Mouse (Mus musculus): ENCODE data around the gene Sema4b. TPM values are rescaled to one million over a fixed set of nuclear protein-coding genes. Genes with fewer than 3 reads are reported as not detected.

Sema4b gene
- total and polyA plus RNA-seq, 3 experiments: 10.9 to 17.3 TPM; not detected in 1

DNA sequence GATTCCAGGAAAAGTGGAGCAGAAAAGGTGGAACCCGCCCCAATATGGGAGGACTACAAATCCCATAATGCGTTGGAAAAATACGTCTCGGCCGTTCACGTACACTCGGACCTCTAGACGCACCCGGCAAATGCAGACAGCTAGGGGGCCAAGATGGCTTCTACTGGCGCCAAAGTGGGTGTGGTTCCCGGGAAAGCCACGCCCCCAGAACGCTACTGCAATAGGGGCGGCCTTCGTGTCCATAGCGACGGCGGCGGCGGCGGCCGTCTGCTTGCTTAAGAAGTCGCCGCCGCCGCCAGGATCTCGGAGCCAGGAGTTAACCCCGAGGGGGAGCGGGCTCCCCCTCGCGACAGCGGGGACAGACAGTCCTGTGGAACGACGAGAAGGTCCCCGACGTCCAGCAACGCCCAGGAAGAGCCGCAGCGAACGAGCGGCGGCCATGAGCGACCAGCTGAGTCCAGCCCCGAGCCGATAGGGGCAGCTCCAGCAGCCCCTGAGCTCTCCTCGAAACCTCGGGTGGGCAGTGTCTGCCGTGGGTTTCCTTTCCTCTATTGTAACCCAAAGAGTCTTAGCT, 59.6 kb downstream of the Sema4b start, which contains the start of gene Ttll13 (continued):
- no peak for TF ChIP-seq TAL1 (IDR thresholded peaks at IDR 0.05; ENCODE audit: low read length)
- no peak for TF ChIP-seq MAFK (IDR thresholded peaks at IDR 0.05; ENCODE audit: borderline replicate concordance, low read depth, low read length)
- TF ChIP-seq ZC3H11A (IDR thresholded peaks at IDR 0.05; ENCODE audit: low read depth, low read length): no peak
- peak; percentile 69 for TF ChIP-seq MYB (IDR thresholded peaks at IDR 0.05; ENCODE audit: low read depth, low read length)

DNA sequence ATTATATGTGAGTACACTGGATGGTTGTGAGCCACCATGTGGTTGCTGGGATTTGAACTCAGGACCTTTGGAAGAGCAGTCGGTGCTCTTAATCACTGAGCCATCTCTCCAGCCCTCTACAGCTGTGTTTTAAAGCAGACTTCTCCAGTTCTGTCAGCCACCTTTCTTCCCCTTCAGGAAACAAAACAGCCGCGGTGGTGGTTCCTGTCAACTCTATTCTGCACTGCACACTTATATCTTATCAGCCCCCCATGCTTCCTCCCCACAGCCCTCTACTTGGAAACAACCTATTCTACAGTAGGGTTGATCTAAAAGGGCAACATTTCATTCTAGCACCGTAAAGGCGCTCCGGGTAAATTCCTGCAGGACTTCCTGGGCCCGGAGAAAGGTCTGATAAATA, 60.2 kb downstream of the Sema4b start:
- Histone ChIP-seq H3K27ac (ENCODE audit: control insufficient read depth, low read depth, low read length) (no peak overlapping the region), H3K36me3 (ENCODE audit: control insufficient read depth in 1 of 2, insufficient read depth in 2 of 2, low read length in 2 of 2) (peaks cover 0 to 9% of the 10 kb centered on the region in 2 experiments; a peak in 2 of 4 replicates), H3K9me3 (replicated peaks; ENCODE audit: insufficient read depth, low read length) (no peaks in the 10 kb centered on the region), H3K9ac (ENCODE audit: control insufficient read depth, low read depth, low read length, poor library complexity, severe bottlenecking) (no peak overlapping the region), H3K4me3 (ENCODE audit: control insufficient read depth in 1 of 2, insufficient read depth in 1 of 2, low read depth in 2 of 2, low read length in 2 of 2) (peak overlapping the region in 1 of 2 experiments; percentile 77; a peak in 1 of 4 replicates), H3K79me2 (ENCODE audit: control insufficient read depth, insufficient read depth, low read length, poor library complexity) (no peaks in the 10 kb centered on the region; the same call in 1 of the 2 replicates), H3K27me3 (ENCODE audit: control insufficient read depth in 1 of 2, insufficient read depth in 2 of 2, low read length in 2 of 2) (no peaks in the 10 kb centered on the region), H3K4me1 (ENCODE audit: control insufficient read depth in 1 of 2, insufficient read depth in 2 of 2, low read length in 2 of 2) (peaks cover 4 to 7% of the 10 kb centered on the region in 2 experiments; a peak in 3 of 4 replicates)
- DNase-seq (ENCODE audit: low read depth, low spot score): peak; percentile 79
- TF ChIP-seq MXI1 (IDR thresholded peaks at IDR 0.05; ENCODE audit: low read depth, low read length) (peak; percentile 56; the same call in 1 of the 2 replicates), SIN3A (IDR thresholded peaks at IDR 0.05; ENCODE audit: low read length) (0 out of 2 replicates have a peak, but pooled peaks have one; percentile 36), POLR2AphosphoS5 (IDR thresholded peaks at IDR 0.05; ENCODE audit: borderline replicate concordance, low read depth, low read length) (no peak), MEF2A (IDR thresholded peaks at IDR 0.05; ENCODE audit: extremely low read depth, insufficient replicate concordance, low read depth, low read length, poor library complexity, severe bottlenecking) (no peak), E2F4 (IDR thresholded peaks at IDR 0.05; ENCODE audit: borderline replicate concordance, low read depth, low read length) (no peak), POLR2A (IDR thresholded peaks at IDR 0.05; ENCODE audit: control insufficient read depth in 1 of 2, insufficient read depth in 1 of 2, low read depth in 1 of 2, low read length in 2 of 2, poor library complexity in 1 of 2) (no peak), POLR2AphosphoS2 (IDR thresholded peaks at IDR 0.05; ENCODE audit: low read length) (no peak), USF2 (IDR thresholded peaks at IDR 0.05; ENCODE audit: borderline replicate concordance in 1 of 2, insufficient read depth in 1 of 2, low read depth in 1 of 2, low read length in 2 of 2) (no peak), ZMIZ1 (IDR thresholded peaks at IDR 0.05; ENCODE audit: low read depth, low read length) (no peak), MYC (IDR thresholded peaks at IDR 0.05; ENCODE audit: low read depth, low read length) (0 out of 2 replicates have a peak, but pooled peaks have one; percentile 3), SMC3 (IDR thresholded peaks at IDR 0.05; ENCODE audit: low read depth, low read length) (no peak), BHLHE40 (IDR thresholded peaks at IDR 0.05; ENCODE audit: borderline replicate concordance, low read depth, low read length) (peak; percentile 33; the same call in 1 of the 2 replicates), ELF1 (IDR thresholded peaks at IDR 0.05; ENCODE audit: low read depth, low read length) (no peak), ZNF384 (IDR thresholded peaks at IDR 0.05; ENCODE audit: low read depth, low read length) (no peak), ZC3H11A (IDR thresholded peaks at IDR 0.05; ENCODE audit: low read depth, low read length) (no peak), MAZ (IDR thresholded peaks at IDR 0.05; ENCODE audit: low read depth, low read length) (no peak), TAL1 (IDR thresholded peaks at IDR 0.05; ENCODE audit: low read length) (no peak), ETS1 (IDR thresholded peaks at IDR 0.05; ENCODE audit: low read depth, low read length) (peak; percentile 43; the same call in 1 of the 2 replicates), NRF1 (IDR thresholded peaks at IDR 0.05; ENCODE audit: insufficient read depth, low read depth, low read length, poor library complexity, severe bottlenecking) (no peak), EP300 (IDR thresholded peaks at IDR 0.05; ENCODE audit: low read depth in 1 of 2, low read length in 2 of 2) (peak; percentile 43 to 46; a peak in 2 of 4 replicates), GATA1 (IDR thresholded peaks at IDR 0.05; ENCODE audit: low read depth, low read length) (peak; percentile 74), CHD2 (IDR thresholded peaks at IDR 0.05; ENCODE audit: low read length) (no peak), TCF12 (IDR thresholded peaks at IDR 0.05; ENCODE audit: low read depth, low read length) (no peak), TBP (IDR thresholded peaks at IDR 0.05; ENCODE audit: low read depth, low read length) (peak; percentile 97), GABPA (IDR thresholded peaks at IDR 0.05; ENCODE audit: low read depth, low read length) (no peak)

Data from MEL (cell line).